Mouse (Mus musculus) hindbrain, embryonic 12.5 days (tissue): ENCODE data around the gene Cyp24a1. TPM values are rescaled to one million over a fixed set of nuclear protein-coding genes. Genes with fewer than 3 reads are reported as not detected.
A peak's percentile ranks its signal among the peaks of the same experiment; 100 is the strongest.

Source experiments
- ATAC-seq: fragments of 200-750 bp; cut with Nextera tagmentation; 2 replicates; pipeline ENCODE4 v1.8.0; 2017; ENCODE audit warnings: moderate TSS enrichment; ENCODE audit not compliant: low FRiP score
- H3K27ac ChIP-seq: fragments of 300-500 bp; sonication (generic); 2 replicates; pipeline ENCODE4 v1.5.1; 2016; ENCODE audit warnings: mild to moderate bottlenecking
- H3K27me3 ChIP-seq: fragments of 300-500 bp; sonication (generic); 2 replicates; pipeline ENCODE4 v1.6.1; 2016; ENCODE audit warnings: mild to moderate bottlenecking
- H3K36me3 ChIP-seq: fragments of 300-500 bp; sonication (generic); 2 replicates; pipeline ENCODE4 v1.6.1; 2016; ENCODE audit warnings: mild to moderate bottlenecking
- H3K4me1 ChIP-seq: fragments of 300-500 bp; sonication (generic); 2 replicates; pipeline ENCODE4 v1.6.1; 2016
- H3K4me2 ChIP-seq: fragments of 300-500 bp; sonication (generic); replicated peaks from 2 replicates; pipeline ENCODE4 v1.6.1; 2016; ENCODE audit warnings: mild to moderate bottlenecking
- H3K4me3 ChIP-seq: fragments of 300-500 bp; sonication (generic); 2 replicates; pipeline ENCODE4 v1.5.1; 2016; ENCODE audit warnings: mild to moderate bottlenecking
- H3K9ac ChIP-seq: fragments of 300-500 bp; sonication (generic); 2 replicates; pipeline ENCODE4 v1.6.1; 2016; ENCODE audit warnings: mild to moderate bottlenecking, moderate library complexity
- H3K9me3 ChIP-seq: fragments of 300-500 bp; sonication (generic); replicated peaks from 2 replicates; pipeline ENCODE4 v1.6.1; 2016; ENCODE audit warnings: mild to moderate bottlenecking
- WGBS: fragments of 180-500 bp; shearing (Covaris S2); methylation state at CpG from one replicate; pipeline ENCODE4 v1.1.7; 2016; 5-methylcytosine and 5-hydroxymethylcytosine counted together
- polyA plus RNA-seq: library from polyadenylated mRNA; unstranded; fragments of >200 nt; fragmentation: Nextera tagmentation; extraction: Ambion mirVana; gene quantifications from 2 replicates; pipeline ENCODE4 v1.2.1, GENCODE M21; 2016

The Cyp24a1 gene
- polyA plus RNA-seq, 1 experiment from 2014 or later = not detected

- Histone ChIP-seq H3K4me2 (0 out of 2 replicates have a peak overlapping the region, but pooled peaks have one; percentile 3), H3K27me3 (peaks cover 9% of the 10 kb centered on the region)
- 44% methylated on average over 26 of the region's 26 CpGs for WGBS
Measured at GRCm38 (mm10) chr2:170487890-170488502, 8.9 kb downstream of the Cyp24a1 start.

GRCm38 (mm10) chr2:170487202-170487601, 9.7 kb downstream of the Cyp24a1 start:
- Histone ChIP-seq H3K4me2 (0 out of 2 replicates have a peak overlapping the region, but pooled peaks have one; percentile 3), H3K4me1 (0 out of 2 replicates have a peak, but pooled peaks cover 2% of the 10 kb centered on the region), H3K4me3 (no peak overlapping the region), H3K9me3 (no peaks in the 10 kb centered on the region), H3K36me3 (no peaks in the 10 kb centered on the region), H3K9ac (no peak overlapping the region), H3K27me3 (peaks cover 4% of the 10 kb centered on the region), H3K27ac (0 out of 2 replicates have a peak overlapping the region, but pooled peaks have one; percentile 36)
- ATAC-seq = no peak
- 70% methylated on average over 7 of the region's 7 CpGs for WGBS

More at GRCm38 (mm10) chr2:170487890-170488502, 8.9 kb downstream of the Cyp24a1 start:
- Histone ChIP-seq H3K9ac (no peak overlapping the region), H3K36me3 (no peaks in the 10 kb centered on the region), H3K4me3 (no peak overlapping the region), H3K27ac (0 out of 2 replicates have a peak overlapping the region, but pooled peaks have one; percentile 36), H3K9me3 (no peaks in the 10 kb centered on the region), H3K4me1 (0 out of 2 replicates have a peak, but pooled peaks cover 2% of the 10 kb centered on the region)
- peak; percentile 73 for ATAC-seq

- H3K27me3 ChIP-seq = peaks cover 4% of the 10 kb centered on the region; the same call in 1 of the 2 replicates
- H3K27ac ChIP-seq = no peak overlapping the region
- H3K9ac ChIP-seq = no peak overlapping the region
- no peak for ATAC-seq
- no peaks in the 10 kb centered on the region for H3K36me3 ChIP-seq
- H3K9me3 ChIP-seq = no peaks in the 10 kb centered on the region
- H3K4me3 ChIP-seq = no peak overlapping the region
- 0 out of 2 replicates have a peak, but pooled peaks cover 2% of the 10 kb centered on the region for H3K4me1 ChIP-seq
- 77% methylated on average over 11 of the region's 11 CpGs for WGBS
- H3K4me2 ChIP-seq = no peak overlapping the region
Measured at GRCm38 (mm10) chr2:170483914-170484313, 13.0 kb downstream of the Cyp24a1 start.

GRCm38 (mm10) chr2:170482019-170482540, 14.9 kb downstream of the Cyp24a1 start:
- Histone ChIP-seq H3K4me1 (0 out of 2 replicates have a peak, but pooled peaks cover 2% of the 10 kb centered on the region), H3K4me3 (no peak overlapping the region), H3K9me3 (no peaks in the 10 kb centered on the region), H3K27me3 (peaks cover 4% of the 10 kb centered on the region; the same call in 1 of the 2 replicates), H3K36me3 (no peaks in the 10 kb centered on the region), H3K27ac (no peak overlapping the region), H3K4me2 (no peak overlapping the region), H3K9ac (no peak overlapping the region)
- 72% methylated on average over 10 of the region's 10 CpGs for WGBS
- ATAC-seq = no peak

- 87% methylated on average over 8 of the region's 8 CpGs for WGBS
- H3K4me2 ChIP-seq = no peak overlapping the region
- no peaks in the 10 kb centered on the region for H3K9me3 ChIP-seq
- H3K4me1 ChIP-seq = no peaks in the 10 kb centered on the region
- H3K27me3 ChIP-seq = no peaks in the 10 kb centered on the region
- H3K4me3 ChIP-seq = no peak overlapping the region
- no peak overlapping the region for H3K27ac ChIP-seq
- H3K9ac ChIP-seq = no peak overlapping the region
- no peak for ATAC-seq
- no peaks in the 10 kb centered on the region for H3K36me3 ChIP-seq
Measured at GRCm38 (mm10) chr2:170476643-170477042, 20.3 kb downstream of the Cyp24a1 start.

- Histone ChIP-seq H3K4me2 (no peak overlapping the region), H3K27me3 (no peaks in the 10 kb centered on the region; the same call in 1 of the 2 replicates), H3K4me1 (no peaks in the 10 kb centered on the region), H3K9me3 (no peaks in the 10 kb centered on the region), H3K9ac (no peak overlapping the region), H3K36me3 (no peaks in the 10 kb centered on the region), H3K27ac (no peak overlapping the region), H3K4me3 (no peak overlapping the region)
- no peak for ATAC-seq
- 88% methylated on average over 11 of the region's 11 CpGs for WGBS
Measured at GRCm38 (mm10) chr2:170476215-170476614, 20.7 kb downstream of the Cyp24a1 start.

- Histone ChIP-seq H3K4me3 (no peak overlapping the region), H3K4me1 (no peaks in the 10 kb centered on the region), H3K9ac (no peak overlapping the region), H3K27me3 (no peaks in the 10 kb centered on the region; the same call in 1 of the 2 replicates), H3K4me2 (no peak overlapping the region), H3K36me3 (no peaks in the 10 kb centered on the region), H3K9me3 (no peaks in the 10 kb centered on the region), H3K27ac (no peak overlapping the region)
- no peak for ATAC-seq
- 63% methylated on average over 3 of the region's 3 CpGs for WGBS
Measured at GRCm38 (mm10) chr2:170475164-170475563, 21.8 kb downstream of the Cyp24a1 start.

GRCm38 (mm10) chr2:170474125-170474524, 22.8 kb downstream of the Cyp24a1 start:
- Histone ChIP-seq H3K4me2 (no peak overlapping the region), H3K9ac (no peak overlapping the region), H3K4me1 (peaks cover 2% of the 10 kb centered on the region; the same call in 1 of the 2 replicates), H3K36me3 (no peaks in the 10 kb centered on the region), H3K4me3 (no peak overlapping the region), H3K9me3 (no peaks in the 10 kb centered on the region), H3K27me3 (peaks cover under 1% of the 10 kb centered on the region), H3K27ac (no peak overlapping the region)
- no peak for ATAC-seq
- WGBS = 95% methylated on average over 5 of the region's 5 CpGs

- 78% methylated on average over 5 of the region's 5 CpGs for WGBS
- peaks cover 2% of the 10 kb centered on the region; the same call in 1 of the 2 replicates for H3K4me1 ChIP-seq
- H3K27me3 ChIP-seq = peaks cover 5% of the 10 kb centered on the region
- H3K9me3 ChIP-seq = no peaks in the 10 kb centered on the region
- H3K4me3 ChIP-seq = no peak overlapping the region
- H3K36me3 ChIP-seq = no peaks in the 10 kb centered on the region
- no peak overlapping the region for H3K9ac ChIP-seq
- ATAC-seq = no peak
- H3K27ac ChIP-seq = no peak overlapping the region
- H3K4me2 ChIP-seq = no peak overlapping the region
Measured at GRCm38 (mm10) chr2:170470591-170470990, 26.4 kb downstream of the Cyp24a1 start.

GRCm38 (mm10) chr2:170469616-170470308, 27.2 kb downstream of the Cyp24a1 start:
- no peak overlapping the region for H3K4me3 ChIP-seq
- 0 out of 2 replicates have a peak overlapping the region, but pooled peaks have one; percentile 17 for H3K4me2 ChIP-seq
- no peak overlapping the region for H3K27ac ChIP-seq
- peaks cover 2% of the 10 kb centered on the region; the same call in 1 of the 2 replicates for H3K4me1 ChIP-seq
- H3K9me3 ChIP-seq = no peaks in the 10 kb centered on the region
- WGBS = 8% methylated on average over 10 of the region's 10 CpGs
- H3K9ac ChIP-seq = no peak overlapping the region
- peaks cover 5% of the 10 kb centered on the region for H3K27me3 ChIP-seq
- no peaks in the 10 kb centered on the region for H3K36me3 ChIP-seq
- ATAC-seq = no peak

- H3K27ac ChIP-seq = no peak overlapping the region
- H3K4me2 ChIP-seq = no peak overlapping the region
- no peak overlapping the region for H3K4me3 ChIP-seq
- no peak for ATAC-seq
- H3K36me3 ChIP-seq = no peaks in the 10 kb centered on the region
- no peaks in the 10 kb centered on the region for H3K9me3 ChIP-seq
- H3K4me1 ChIP-seq = peaks cover 2% of the 10 kb centered on the region; the same call in 1 of the 2 replicates
- peaks cover 5% of the 10 kb centered on the region for H3K27me3 ChIP-seq
- no peak overlapping the region for H3K9ac ChIP-seq
Measured at GRCm38 (mm10) chr2:170468009-170468408, 28.9 kb downstream of the Cyp24a1 start.

GRCm38 (mm10) chr2:170464817-170465216, 32.1 kb downstream of the Cyp24a1 start:
- H3K36me3 ChIP-seq = no peaks in the 10 kb centered on the region
- ATAC-seq = no peak
- no peak overlapping the region for H3K4me3 ChIP-seq
- WGBS = 59% methylated on average over 4 of the region's 4 CpGs
- no peak overlapping the region for H3K4me2 ChIP-seq
- H3K9me3 ChIP-seq = no peaks in the 10 kb centered on the region
- H3K27ac ChIP-seq = no peak overlapping the region
- peaks cover 5% of the 10 kb centered on the region for H3K4me1 ChIP-seq
- H3K27me3 ChIP-seq = peaks cover 5% of the 10 kb centered on the region; the same call in 1 of the 2 replicates
- H3K9ac ChIP-seq = no peak overlapping the region
